Mouse (Mus musculus) forebrain, embryonic 11.5 days (tissue): ENCODE measurements around the gene Cdca5. TPM values are rescaled to one million over a fixed set of nuclear protein-coding genes. Genes with fewer than 3 reads are reported as not detected.
A peak's percentile ranks its signal among the peaks of the same experiment; 100 is the strongest.

Experiments
- ATAC-seq: fragments of 200-750 bp; cut with Nextera tagmentation; replicated peaks from 2 replicates; pipeline ENCODE4 v1.8.0; 2017; ENCODE audit warnings: moderate TSS enrichment; ENCODE audit not compliant: low FRiP score
- DNase-seq: peaks from one replicate; pipeline ENCODE4 v3.0.0-alpha.2; 2017; ENCODE audit warnings: low spot score
- H3K27ac ChIP-seq: fragments of 300-500 bp; sonication (generic); 2 replicates; pipeline ENCODE4 v1.5.1; 2014; ENCODE audit warnings: low read depth, low read length
- H3K27me3 ChIP-seq: fragments of 300-500 bp; sonication (generic); 2 replicates; pipeline ENCODE4 v1.6.1; 2014; ENCODE audit warnings: mild to moderate bottlenecking, low read length, mixed read lengths; ENCODE audit not compliant: control insufficient read depth, insufficient read depth
- H3K36me3 ChIP-seq: fragments of 300-500 bp; sonication (generic); 2 replicates; pipeline ENCODE4 v1.6.1; 2014; ENCODE audit warnings: mild to moderate bottlenecking, low read length, moderate library complexity, mixed read lengths; ENCODE audit not compliant: control insufficient read depth, insufficient read depth
- H3K4me1 ChIP-seq: fragments of 300-500 bp; sonication (generic); replicated peaks from 2 replicates; pipeline ENCODE4 v1.6.1; 2014; ENCODE audit warnings: low read length, mixed read lengths; ENCODE audit not compliant: control insufficient read depth, insufficient read depth
- H3K4me2 ChIP-seq: fragments of 300-500 bp; sonication (generic); 2 replicates; pipeline ENCODE4 v1.6.1; 2014; ENCODE audit warnings: low read depth, mild to moderate bottlenecking, low read length, moderate library complexity, mixed read lengths; ENCODE audit not compliant: severe bottlenecking
- H3K4me3 ChIP-seq: fragments of 300-500 bp; sonication (generic); 2 replicates; pipeline ENCODE4 v1.5.1; 2014; ENCODE audit warnings: low read depth, low read length
- H3K9ac ChIP-seq: fragments of 300-500 bp; sonication (generic); 2 replicates; pipeline ENCODE4 v1.6.1; 2014; ENCODE audit warnings: low read length
- H3K9me3 ChIP-seq: fragments of 300-500 bp; sonication (generic); 2 replicates; pipeline ENCODE4 v1.6.1; 2016; ENCODE audit warnings: low read length, mixed read lengths; ENCODE audit not compliant: control insufficient read depth
- WGBS: fragments of 180-500 bp; shearing (Covaris S2); extraction: QIAGEN DNeasy Blood & Tissue Kit; methylation state at CpG from one replicate; pipeline ENCODE4 v1.1.7; 2014; 5-methylcytosine and 5-hydroxymethylcytosine counted together
- polyA plus RNA-seq: library from polyadenylated mRNA; unstranded; fragments of >200 nt; fragmentation: Nextera tagmentation; extraction: Ambion mirVana; gene quantifications from 2 replicates; pipeline ENCODE4 v1.2.1, GENCODE M21; 2014

Cdca5 gene
- polyA plus RNA-seq, 1 experiment from 2014 or later: 75.5 TPM

DNA sequence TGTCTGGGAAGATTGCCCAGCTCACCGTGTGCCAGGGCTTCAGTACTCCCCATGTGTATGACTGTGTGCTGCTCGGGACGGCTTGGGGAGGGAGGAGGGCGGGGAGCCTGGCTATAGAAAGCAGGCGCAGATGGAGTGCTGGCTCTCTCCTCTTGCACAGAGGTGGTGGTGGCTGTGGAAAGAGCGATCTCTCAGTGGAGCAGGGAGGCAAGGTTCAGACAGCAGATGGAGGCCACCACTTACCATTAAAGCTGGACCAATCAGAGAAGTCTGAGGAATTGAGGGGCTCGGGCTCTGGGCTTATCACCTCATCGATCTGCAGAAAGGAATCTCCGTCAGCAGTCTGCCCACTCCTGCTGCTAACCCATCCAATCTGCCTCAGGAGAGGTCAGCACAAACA is 2.6 kb upstream of the Cdca5 start, which contains the start of gene Gm28374:
Gm28374 (minus strand) TSS at position 101 of the 400 bp plus-strand sequence.
- Histone ChIP-seq H3K9ac (no peak within 1 kb of the TSS), H3K27ac (no peak within 1 kb of the TSS), H3K4me3 (no peak within 1 kb of the TSS), H3K4me1 (peaks cover 8% of the 10 kb centered on the region; the same call in 1 of the 2 replicates), H3K36me3 (no peaks in the 10 kb centered on the region; the same call in 1 of the 2 replicates), H3K4me2 (no peak within 1 kb of the TSS), H3K27me3 (no peaks in the 10 kb centered on the region), H3K9me3 (no peaks in the 10 kb centered on the region)
- ATAC-seq (no peak), DNase-seq (no peak)
- WGBS: 96% methylated on average over 9 of the region's 9 CpGs

DNA sequence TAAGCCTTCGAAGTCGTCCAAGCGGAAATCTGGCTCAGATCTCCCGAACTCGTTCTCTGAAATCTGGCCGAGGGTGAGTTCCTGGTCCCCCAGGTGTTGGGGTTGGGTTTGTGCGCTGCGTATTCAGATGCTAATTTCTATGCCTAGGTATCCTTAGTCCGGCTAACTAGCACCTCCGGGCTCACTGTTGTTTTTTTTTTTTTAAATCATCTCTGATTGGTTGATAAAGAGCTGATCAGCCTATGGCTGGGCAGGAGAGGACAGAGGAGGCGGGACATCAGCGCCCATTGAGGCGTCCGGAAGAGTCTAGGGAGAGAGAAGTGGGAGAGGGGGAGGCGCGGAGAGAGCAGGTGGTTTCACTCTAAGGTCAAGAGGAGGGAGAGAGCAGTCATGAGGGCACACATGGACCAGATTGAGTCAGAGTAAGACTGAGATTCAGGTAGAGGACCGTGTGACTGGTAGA is 665 bp downstream of the Cdca5 start:
- H3K9me3 ChIP-seq: no peaks in the 10 kb centered on the region
- no peaks in the 10 kb centered on the region; the same call in 1 of the 2 replicates for H3K36me3 ChIP-seq
- H3K4me1 ChIP-seq: peaks cover 8% of the 10 kb centered on the region; the same call in 1 of the 2 replicates
- ATAC-seq: peak; percentile 74
- DNase-seq: peak; percentile 82
- peak overlapping the region; percentile 83 for H3K4me3 ChIP-seq
- H3K27me3 ChIP-seq: no peaks in the 10 kb centered on the region
- peak overlapping the region; percentile 59 for H3K9ac ChIP-seq
- H3K27ac ChIP-seq: peak overlapping the region; percentile 51; the same call in 1 of the 2 replicates
- under 1% methylated on average over 17 of the region's 17 CpGs for WGBS
- peak overlapping the region; percentile 93 for H3K4me2 ChIP-seq

DNA sequence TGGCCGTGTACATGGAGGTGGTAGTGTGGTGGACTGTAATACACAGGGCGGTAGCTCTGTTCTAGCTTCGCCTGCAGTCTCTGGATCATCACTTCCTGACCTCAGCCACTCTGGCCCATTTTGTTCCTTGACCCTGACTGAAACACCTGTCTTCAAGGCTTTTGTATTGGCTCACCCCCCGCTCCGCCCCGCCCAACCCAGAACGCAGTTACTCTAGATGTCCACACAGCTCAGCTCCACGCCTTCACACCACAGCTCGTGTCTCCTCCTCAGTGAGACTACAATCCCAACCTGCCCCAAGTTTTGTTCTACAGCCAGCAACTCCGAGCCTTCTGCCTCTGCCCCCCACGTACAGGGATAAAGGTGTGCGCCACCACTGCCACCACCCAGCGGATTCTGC is 4.1 kb downstream of the Cdca5 start:
- H3K27me3 ChIP-seq: no peaks in the 10 kb centered on the region
- DNase-seq (no peak), ATAC-seq (no peak)
- no peak overlapping the region for H3K27ac ChIP-seq
- 95% methylated on average over 13 of the region's 13 CpGs for WGBS
- no peak overlapping the region for H3K4me2 ChIP-seq
- no peaks in the 10 kb centered on the region for H3K9me3 ChIP-seq
- H3K36me3 ChIP-seq: peaks cover 9% of the 10 kb centered on the region
- no peak overlapping the region for H3K9ac ChIP-seq
- peaks cover 7% of the 10 kb centered on the region; the same call in 1 of the 2 replicates for H3K4me1 ChIP-seq
- no peak overlapping the region for H3K4me3 ChIP-seq

DNA sequence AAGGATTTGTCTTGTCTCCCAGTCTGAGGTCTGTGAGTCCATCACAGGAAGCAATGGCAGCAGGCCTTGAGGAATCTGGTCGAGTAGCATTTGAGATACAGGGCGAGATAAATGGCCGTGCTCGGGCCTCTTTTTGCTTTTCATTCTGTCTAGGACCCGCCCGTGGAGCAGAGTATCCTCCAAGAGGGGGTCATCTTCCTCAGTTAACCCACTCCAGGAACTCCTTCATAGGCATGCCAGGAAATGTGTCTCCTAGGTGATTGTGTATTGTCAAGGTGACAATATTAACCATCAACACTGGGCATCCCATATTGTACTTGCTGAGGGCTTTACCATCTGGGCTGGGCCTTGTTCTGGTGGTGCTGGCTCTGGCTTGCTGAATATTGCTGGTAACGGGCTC is 9.3 kb downstream of the Cdca5 start, which contains the start of gene AC131692.1:
AC131692.1 (plus strand) TSS at position 301 of the 400 bp plus-strand sequence.
- H3K4me3 ChIP-seq: no peak within 1 kb of the TSS
- peaks cover 9% of the 10 kb centered on the region for H3K36me3 ChIP-seq
- ATAC-seq (no peak), DNase-seq (no peak)
- no peak within 1 kb of the TSS for H3K9ac ChIP-seq
- H3K4me2 ChIP-seq: no peak within 1 kb of the TSS
- H3K27me3 ChIP-seq: no peaks in the 10 kb centered on the region
- 86% methylated on average over 7 of the region's 7 CpGs for WGBS
- H3K4me1 ChIP-seq: no peaks in the 10 kb centered on the region
- no peaks in the 10 kb centered on the region for H3K9me3 ChIP-seq
- H3K27ac ChIP-seq: no peak within 1 kb of the TSS

DNA sequence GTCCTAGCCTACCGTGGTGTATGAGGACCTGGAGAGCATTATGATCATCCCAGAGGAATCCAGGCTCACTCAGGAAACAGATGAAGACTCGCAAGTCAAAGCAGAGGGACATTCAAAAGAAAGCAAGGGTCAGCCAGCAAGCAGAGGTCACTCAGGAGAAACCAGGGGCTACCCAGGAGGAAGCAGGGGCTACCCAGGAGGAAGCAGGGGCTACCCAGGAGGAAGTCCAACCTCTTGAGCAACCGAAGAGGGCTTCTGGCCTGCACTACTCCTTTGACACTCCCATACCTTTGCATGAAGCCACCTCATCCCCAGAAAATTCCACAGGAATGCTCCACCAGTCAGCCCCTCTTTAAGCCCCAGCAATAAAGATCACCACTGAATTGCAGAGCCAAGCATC is 13.1 kb downstream of the Cdca5 start:
- H3K9me3 ChIP-seq: no peaks in the 10 kb centered on the region
- H3K27me3 ChIP-seq: no peaks in the 10 kb centered on the region
- no peak overlapping the region for H3K4me2 ChIP-seq
- DNase-seq (no peak), ATAC-seq (no peak)
- no peak overlapping the region for H3K27ac ChIP-seq
- H3K9ac ChIP-seq: no peak overlapping the region
- H3K4me1 ChIP-seq: no peaks in the 10 kb centered on the region
- H3K36me3 ChIP-seq: no peaks in the 10 kb centered on the region; the same call in 1 of the 2 replicates
- H3K4me3 ChIP-seq: no peak overlapping the region
- 87% methylated on average over 3 of the region's 3 CpGs for WGBS

DNA sequence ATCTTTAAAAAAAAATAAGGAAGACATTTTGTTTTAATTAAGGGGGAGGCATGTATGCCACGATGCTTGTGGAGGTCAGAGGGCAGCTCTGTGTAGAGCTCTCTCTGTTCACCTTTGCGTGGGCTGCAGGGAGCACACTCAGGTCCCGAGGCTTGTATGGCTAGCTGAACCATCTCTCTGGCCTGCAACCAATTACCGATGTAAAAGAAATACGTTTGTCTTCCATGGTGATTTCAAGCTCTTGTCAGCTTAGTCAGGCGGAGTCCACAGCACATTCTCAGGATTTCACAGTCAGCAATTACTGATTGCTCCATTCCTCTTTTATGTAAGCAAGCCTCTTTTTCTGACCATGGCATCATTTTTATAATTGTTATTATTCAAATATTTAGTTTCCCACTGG is 16.4 kb downstream of the Cdca5 start:
- Histone ChIP-seq H3K27ac (no peak overlapping the region), H3K9ac (no peak overlapping the region), H3K4me1 (no peaks in the 10 kb centered on the region), H3K4me2 (no peak overlapping the region), H3K9me3 (no peaks in the 10 kb centered on the region), H3K4me3 (no peak overlapping the region), H3K36me3 (no peaks in the 10 kb centered on the region; the same call in 1 of the 2 replicates), H3K27me3 (no peaks in the 10 kb centered on the region)
- no peak for DNase-seq
- WGBS: 70% methylated on average over 6 of the region's 6 CpGs
- no peak for ATAC-seq

DNA sequence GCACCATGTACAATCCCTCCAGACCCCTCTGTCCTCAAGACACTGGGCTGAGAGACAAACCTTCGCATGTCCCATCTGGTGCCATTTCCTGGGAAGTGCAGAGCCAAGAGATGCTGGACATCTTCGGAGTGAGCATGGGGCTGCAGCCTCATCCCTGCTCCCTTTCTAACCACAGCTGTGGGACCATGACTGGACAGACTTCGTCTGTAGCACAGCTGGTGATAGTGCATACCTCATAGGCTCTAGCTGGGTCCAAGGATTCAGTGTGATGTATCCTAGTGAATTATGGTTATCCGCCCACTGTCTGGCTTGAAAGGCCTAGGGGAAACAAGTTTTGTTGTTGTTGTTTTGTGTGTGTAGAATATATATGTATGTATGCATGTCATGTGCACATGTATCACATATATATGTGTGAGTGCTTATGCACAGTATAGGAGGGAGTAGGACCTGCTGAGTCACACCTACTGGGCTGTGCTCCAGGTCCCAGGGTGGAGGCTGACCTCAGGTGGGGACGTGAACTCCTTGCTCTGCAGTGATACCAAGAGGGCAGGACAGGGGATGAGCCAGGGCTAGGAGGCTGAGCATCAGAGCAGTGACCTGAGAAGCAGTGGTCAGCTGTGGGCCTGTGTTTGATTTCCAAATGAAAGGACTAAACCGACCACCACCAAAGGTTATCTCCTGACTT is 17.5 kb downstream of the Cdca5 start:
- H3K9me3 ChIP-seq: no peaks in the 10 kb centered on the region
- DNase-seq (no peak), ATAC-seq (no peak)
- H3K4me3 ChIP-seq: no peak overlapping the region
- WGBS: 78% methylated on average over 6 of the region's 6 CpGs
- no peak overlapping the region for H3K27ac ChIP-seq
- H3K36me3 ChIP-seq: no peaks in the 10 kb centered on the region; the same call in 1 of the 2 replicates
- H3K4me2 ChIP-seq: no peak overlapping the region
- H3K27me3 ChIP-seq: no peaks in the 10 kb centered on the region
- no peak overlapping the region for H3K9ac ChIP-seq
- no peaks in the 10 kb centered on the region for H3K4me1 ChIP-seq

DNA sequence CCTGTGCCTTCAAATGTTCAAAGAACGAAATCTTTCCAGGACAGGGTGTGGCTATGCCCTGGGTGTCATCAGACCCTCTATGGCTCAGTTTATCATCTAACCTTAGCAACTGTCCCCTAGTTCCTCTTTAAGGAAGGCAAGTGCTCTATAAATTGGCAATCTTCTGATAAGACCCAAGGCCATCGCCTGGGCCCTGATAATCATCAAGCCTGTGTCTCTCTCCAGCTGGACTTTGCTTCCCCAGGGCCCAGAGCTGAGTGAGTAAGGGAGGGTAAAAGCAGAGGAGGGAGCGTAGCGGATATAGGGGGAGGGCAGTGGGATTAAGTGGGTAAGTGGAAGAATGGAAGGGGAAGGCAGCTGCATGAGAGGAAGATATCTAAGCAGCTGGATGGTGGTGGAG is 19.7 kb downstream of the Cdca5 start:
- Histone ChIP-seq H3K4me1 (no peaks in the 10 kb centered on the region), H3K4me3 (no peak overlapping the region), H3K27me3 (no peaks in the 10 kb centered on the region), H3K9ac (no peak overlapping the region), H3K4me2 (no peak overlapping the region), H3K9me3 (no peaks in the 10 kb centered on the region), H3K36me3 (no peaks in the 10 kb centered on the region), H3K27ac (no peak overlapping the region)
- WGBS: 88% methylated on average over 4 of the region's 4 CpGs
- DNase-seq (no peak), ATAC-seq (no peak)

DNA sequence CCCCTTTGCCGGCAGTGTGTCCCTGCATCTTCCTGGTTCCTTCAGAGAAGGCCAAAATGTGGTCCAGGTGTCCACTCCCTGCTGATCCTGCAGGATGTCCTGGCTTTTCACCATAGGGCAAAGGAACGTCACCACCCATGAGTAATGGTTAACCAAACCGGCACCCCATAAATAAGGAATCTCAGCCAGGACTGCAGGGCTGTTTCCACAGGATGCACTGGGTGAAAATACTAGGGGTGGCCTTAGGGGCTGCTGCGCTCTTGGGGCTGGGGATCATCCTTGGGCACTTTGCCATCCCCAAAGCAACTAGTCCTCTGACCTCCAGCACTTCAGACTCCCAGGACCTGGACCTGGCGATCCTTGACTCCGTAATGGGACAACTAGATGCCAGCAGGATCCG is 20.8 kb downstream of the Cdca5 start, which contains the start of gene Naaladl1:
Naaladl1 (plus strand) TSS at position 197 of the 400 bp plus-strand sequence.
- WGBS: 88% methylated on average over 7 of the region's 7 CpGs
- no peaks in the 10 kb centered on the region for H3K36me3 ChIP-seq
- H3K27me3 ChIP-seq: no peaks in the 10 kb centered on the region
- H3K4me3 ChIP-seq: no peak within 1 kb of the TSS
- no peak within 1 kb of the TSS for H3K27ac ChIP-seq
- no peak for ATAC-seq
- H3K9me3 ChIP-seq: no peaks in the 10 kb centered on the region
- H3K9ac ChIP-seq: no peak within 1 kb of the TSS
- H3K4me2 ChIP-seq: no peak within 1 kb of the TSS
- H3K4me1 ChIP-seq: no peaks in the 10 kb centered on the region
- no peak for DNase-seq
